Comparison of ENCODE assay signal across 8 mouse cellular contexts in the genomic region with DNA sequence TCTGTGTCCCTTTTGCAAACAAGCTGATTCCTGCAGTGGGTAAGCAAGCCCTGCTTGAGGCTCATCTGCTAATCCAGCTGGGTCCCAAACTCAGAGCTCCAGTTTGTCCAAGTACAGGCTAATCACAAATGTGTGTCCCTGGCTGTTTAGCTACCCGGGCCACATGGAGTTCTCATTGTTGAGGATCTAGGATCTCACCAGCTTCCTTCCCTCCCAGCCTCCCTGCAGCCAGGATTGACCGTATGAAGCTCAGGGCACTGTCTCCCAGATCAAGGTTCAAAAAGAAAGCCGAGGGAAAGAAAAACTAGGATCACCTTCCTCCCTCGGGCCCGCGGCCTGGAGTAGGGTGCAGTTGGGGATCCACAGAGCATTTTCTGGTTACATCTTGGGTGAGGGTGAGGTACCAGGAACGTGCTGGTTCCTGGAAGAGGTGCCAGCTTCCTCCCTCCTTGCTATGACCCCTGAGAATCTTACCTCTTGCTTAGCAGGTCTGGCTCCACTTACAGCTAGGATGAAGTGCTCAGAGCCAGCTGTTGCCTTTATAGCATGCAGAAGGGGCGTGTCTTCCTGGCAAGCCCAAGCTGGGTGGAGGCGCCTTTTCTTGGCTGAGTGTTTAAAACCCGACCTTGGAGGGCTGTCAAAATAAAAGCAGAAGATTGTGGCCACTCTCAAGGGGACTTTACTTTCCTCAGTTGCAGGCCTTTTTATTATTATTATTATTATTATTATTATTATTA. TPM values are rescaled to one million over a fixed set of nuclear protein-coding genes. Genes with fewer than 3 reads are reported as not detected.
A peak's percentile ranks its signal among the peaks of the same experiment; 100 is the strongest.
DNase-seq lines count a peak whose midpoint lies in the region; ATAC-seq and TF ChIP-seq lines count a peak whose summit lies in the region.

Serpinb1a (minus strand) TSS at position 518 of the 737 bp plus-strand sequence.

- H3K4me1 ChIP-seq in liver, adult 2 months (ENCODE audit: control insufficient read depth, insufficient read depth, low read length), result peaks cover 5% of the 10 kb centered on the region

- no peak within 1 kb of the TSS for H3K9ac ChIP-seq in liver, adult 2 months (ENCODE audit: low read depth, low read length)

- TF ChIP-seq CTCF in liver, adult 2 months (IDR thresholded peaks at IDR 0.05; ENCODE audit: low read depth, low read length), result no peak

- intact Hi-C loops in heart, postnatal 25 days (cut with DNase I), result no loop called here

- WGBS in liver, adult 2 months, result 62% methylated on average over 10 of the region's 10 CpGs

- H3K79me2 ChIP-seq in liver, adult 2 months (ENCODE audit: control insufficient read depth, insufficient read depth, low read length), result no peaks in the 10 kb centered on the region

- H3K27me3 ChIP-seq in liver, adult 2 months (ENCODE audit: control insufficient read depth, insufficient read depth, low read length), result no peaks in the 10 kb centered on the region

- H3K27ac ChIP-seq in liver, adult 2 months (replicated peaks; ENCODE audit: insufficient read depth, low read depth, low read length), result no peak within 1 kb of the TSS

- peak; percentile 81 for ATAC-seq in common myeloid progenitor, adult 5-6 weeks (replicated peaks; ENCODE audit: low read depth, poor library complexity, severe bottlenecking)

- TF ChIP-seq POLR2A in liver, adult 2 months (IDR thresholded peaks at IDR 0.05; ENCODE audit: extremely low read depth, insufficient read depth, low read length), result no peak

- DNase-seq in R1 (ENCODE audit: low read depth, low spot score), result peak; percentile 28
- peak; percentile 66 for DNase-seq in heart, postnatal 25 days (ENCODE audit: low spot score)
- peak; percentile 63 for DNase-seq in liver, adult 2 months (ENCODE audit: extremely low read depth, low read depth, low spot score)
- DNase-seq in ovary, postnatal 14 days (ENCODE audit: low spot score), result peak; percentile 54
- DNase-seq in left cerebral cortex, adult 9 months (ENCODE audit: low spot score in 2 of 2), result no peak
- DNase-seq in layer of hippocampus, postnatal 10 days (ENCODE audit: low spot score in 2 of 2), result no peak
- DNase-seq in layer of hippocampus, adult 18-20 months (ENCODE audit: low spot score in 2 of 2), result no peak

- H3K4me3 ChIP-seq in liver, adult 2 months (ENCODE audit: insufficient read depth, low read depth, low read length), result no peak within 1 kb of the TSS

- H3K36me3 ChIP-seq in liver, adult 2 months (ENCODE audit: control insufficient read depth, insufficient read depth, low read length), result no peaks in the 10 kb centered on the region

RNA-seq across cellular contexts. Expression of gene Serpinb1a, which starts in this region (rescaled TPM):
- 219 and 222 TPM in 2 replicates for total RNA-seq in common myeloid progenitor, adult 5-6 weeks (2017)
- 1 to 10 TPM; 4.0 to 5.6 TPM for total RNA-seq in heart, postnatal 25 days (2021)
- 6.7 and 11.2 TPM in 2 replicates for total RNA-seq in liver, adult 2 months (2014; rRNA removed)
- polyA plus RNA-seq in liver, adult 2 months (2012; rRNA removed), result 4.7 and 5.1 TPM in 2 replicates
- under 1 TPM; 0.40 to 0.62 TPM for total RNA-seq in layer of hippocampus, postnatal 10 days (2021)
- total RNA-seq in layer of hippocampus, adult 18-20 months (2021), result 1 to 10 TPM; 6.6 to 7.0 TPM

Comparison
In these comparisons a context has a peak if more than half of its experiments do, and no peak if none do; other contexts are left out.
1. RNA of gene Serpinb1a (total RNA-seq): 219 to 222 TPM in common myeloid progenitor, adult 5-6 weeks; 6.7 to 11.2 TPM in liver, adult 2 months, 6.6 to 7.0 TPM in layer of hippocampus, adult 18-20 months, 4.0 to 5.6 TPM in heart, postnatal 25 days and 0.40 to 0.62 TPM in layer of hippocampus, postnatal 10 days; every median in the first group is over 10 times any median in the second.
2. DNase-seq: peak in R1 (single experiment), heart, postnatal 25 days (single experiment), liver, adult 2 months (single experiment) and ovary, postnatal 14 days (single experiment); none in left cerebral cortex, adult 9 months (0 of 2), layer of hippocampus, postnatal 10 days (0 of 2) and layer of hippocampus, adult 18-20 months (0 of 2).